Mouse (Mus musculus) heart, postnatal 4 days (tissue): ENCODE data around the gene Esrra. TPM values are rescaled to one million over a fixed set of nuclear protein-coding genes. Genes with fewer than 3 reads are reported as not detected.

Experiments
- DNase-seq: peaks from one replicate; pipeline ENCODE4 v3.0.0; 2021
- total RNA-seq, 2 experiments: library from RNA; stranded (reverse); gene quantifications; 2 replicates each; pipeline ENCODE4 v1.2.3; 2021

The Esrra gene
- total RNA-seq, 2 experiments from 2014 or later: 111 to 119 TPM

- peak; percentile 26 for DNase-seq
Measured at GRCm38 (mm10) chr19:6940396-6941351, 19.1 kb upstream of the Esrra start.

GRCm38 (mm10) chr19:6939106-6940002 lies 17.7 kb upstream of the Esrra start:
- DNase-seq: no peak

GRCm38 (mm10) chr19:6937541-6938465 lies 16.2 kb upstream of the Esrra start:
- DNase-seq: no peak

- no peak for DNase-seq
Measured at GRCm38 (mm10) chr19:6936299-6936698, 14.7 kb upstream of the Esrra start.

GRCm38 (mm10) chr19:6934195-6934977 lies 12.8 kb upstream of the Esrra start, which contains the start of gene Kcnk4:
Kcnk4 (minus strand) TSS chr19:6934515.
- DNase-seq: no peak

GRCm38 (mm10) chr19:6933436-6934194 lies 12.0 kb upstream of the Esrra start:
- DNase-seq: no peak

- no peak for DNase-seq
Measured at GRCm38 (mm10) chr19:6933102-6933435, 11.5 kb upstream of the Esrra start.

GRCm38 (mm10) chr19:6932018-6932417 lies 10.4 kb upstream of the Esrra start:
- DNase-seq: no peak

GRCm38 (mm10) chr19:6931002-6931401 lies 9.4 kb upstream of the Esrra start:
- DNase-seq: no peak

GRCm38 (mm10) chr19:6928080-6928479 lies 6.5 kb upstream of the Esrra start:
- DNase-seq: no peak

GRCm38 (mm10) chr19:6926559-6927255 lies 5.1 kb upstream of the Esrra start:
- peak; percentile 55 for DNase-seq

- no peak for DNase-seq
Measured at GRCm38 (mm10) chr19:6925611-6926329, 4.2 kb upstream of the Esrra start.

GRCm38 (mm10) chr19:6925307-6925573 lies 3.6 kb upstream of the Esrra start, which contains the start of gene Catsperz:
Catsperz (minus strand) TSS chr19:6925380.
- no peak for DNase-seq

- DNase-seq: peak; percentile 92
Measured at GRCm38 (mm10) chr19:6924461-6925306, 3.1 kb upstream of the Esrra start.

GRCm38 (mm10) chr19:6922901-6923735 lies 1.5 kb upstream of the Esrra start:
- no peak for DNase-seq

- DNase-seq: peak; percentile 63
Measured at GRCm38 (mm10) chr19:6920741-6921636, 624 bp downstream of the Esrra start.
